Mouse (Mus musculus): ENCODE results near the gene Tppp2. TPM values are rescaled to one million over a fixed set of nuclear protein-coding genes. Genes with fewer than 3 reads are reported as not detected.
A peak's percentile ranks its signal among the peaks of the same experiment; 100 is the strongest.

The Tppp2 gene
- polyA plus RNA-seq (2016; fragmentation: Nextera tagmentation; extraction: Ambion mirVana): not detected in 2 replicates

- 74% methylated on average over 4 of the region's 4 CpGs for WGBS (ENCODE audit: insufficient replicate concordance)
Observed at GRCm38 (mm10) chr14:51918125-51918524, at the start of gene Tppp2. Tppp2 (plus strand) TSS chr14:51918425.

GRCm38 (mm10) chr14:51870756-51871155 lies 47.5 kb upstream of the Tppp2 start:
- H3K36me3 ChIP-seq: no peaks in the 10 kb centered on the region
- H3K4me1 ChIP-seq: no peaks in the 10 kb centered on the region
- no peak overlapping the region for H3K4me2 ChIP-seq
- no peaks in the 10 kb centered on the region for H3K9me3 ChIP-seq (replicated peaks)
- H3K27me3 ChIP-seq (replicated peaks): no peaks in the 10 kb centered on the region; the same call in 1 of the 2 replicates
- 52% methylated on average over 2 of the region's 2 CpGs for WGBS (ENCODE audit: insufficient replicate concordance)
- H3K9ac ChIP-seq: no peak overlapping the region
- H3K4me3 ChIP-seq: no peak overlapping the region
- no peak for ATAC-seq
- no peak overlapping the region for H3K27ac ChIP-seq

More at GRCm38 (mm10) chr14:51918125-51918524, at the start of gene Tppp2:
- Histone ChIP-seq H3K27me3 (replicated peaks) (peaks cover 39% of the 10 kb centered on the region), H3K9me3 (replicated peaks) (no peaks in the 10 kb centered on the region), H3K27ac (no peak within 1 kb of the TSS), H3K4me1 (peaks cover 19% of the 10 kb centered on the region), H3K4me3 (no peak within 1 kb of the TSS), H3K9ac (no peak within 1 kb of the TSS), H3K4me2 (no peak within 1 kb of the TSS), H3K36me3 (no peaks in the 10 kb centered on the region)
- no peak for ATAC-seq

GRCm38 (mm10) chr14:51871741-51872140 lies 46.5 kb upstream of the Tppp2 start:
- Histone ChIP-seq H3K36me3 (no peaks in the 10 kb centered on the region), H3K4me3 (no peak overlapping the region), H3K27ac (no peak overlapping the region), H3K9me3 (replicated peaks) (no peaks in the 10 kb centered on the region), H3K27me3 (replicated peaks) (peaks cover 4% of the 10 kb centered on the region; the same call in 1 of the 2 replicates), H3K4me1 (no peaks in the 10 kb centered on the region), H3K9ac (no peak overlapping the region), H3K4me2 (no peak overlapping the region)
- WGBS (ENCODE audit: insufficient replicate concordance): 66% methylated on average over 9 of the region's 9 CpGs
- no peak for ATAC-seq

GRCm38 (mm10) chr14:51877517-51877916 lies 40.7 kb upstream of the Tppp2 start:
- no peak overlapping the region for H3K27ac ChIP-seq
- ATAC-seq: no peak
- no peaks in the 10 kb centered on the region for H3K9me3 ChIP-seq (replicated peaks)
- H3K4me1 ChIP-seq: no peaks in the 10 kb centered on the region
- no peak overlapping the region for H3K4me2 ChIP-seq
- no peak overlapping the region for H3K9ac ChIP-seq
- peaks cover 4% of the 10 kb centered on the region; the same call in 1 of the 2 replicates for H3K27me3 ChIP-seq (replicated peaks)
- 68% methylated on average over 3 of the region's 3 CpGs for WGBS (ENCODE audit: insufficient replicate concordance)
- no peak overlapping the region for H3K4me3 ChIP-seq
- no peaks in the 10 kb centered on the region for H3K36me3 ChIP-seq

- H3K27me3 ChIP-seq (replicated peaks): no peaks in the 10 kb centered on the region; the same call in 1 of the 2 replicates
- H3K9me3 ChIP-seq (replicated peaks): no peaks in the 10 kb centered on the region
- H3K36me3 ChIP-seq: peaks cover 20% of the 10 kb centered on the region
- H3K4me2 ChIP-seq: peak overlapping the region; percentile 90
- no peak for ATAC-seq
- peaks cover 21% of the 10 kb centered on the region for H3K4me1 ChIP-seq
- H3K4me3 ChIP-seq: peak overlapping the region; percentile 83
- 2% methylated on average over 4 of the region's 4 CpGs for WGBS (ENCODE audit: insufficient replicate concordance)
- peak overlapping the region; percentile 69; the same call in 1 of the 2 replicates for H3K27ac ChIP-seq
- H3K9ac ChIP-seq: peak overlapping the region; percentile 72; the same call in 1 of the 2 replicates
Observed at GRCm38 (mm10) chr14:51883527-51884030, 34.6 kb upstream of the Tppp2 start.

- peak; percentile 4 for ATAC-seq
Observed at GRCm38 (mm10) chr14:51884031-51884544, 34.1 kb upstream of the Tppp2 start.

GRCm38 (mm10) chr14:51884598-51885331 lies 33.5 kb upstream of the Tppp2 start, which contains the start of gene Mettl17:
Mettl17 (plus strand) TSS chr14:51884842.
- WGBS (ENCODE audit: insufficient replicate concordance): under 1% methylated on average over 43 of the region's 43 CpGs
- peak; percentile 97 for ATAC-seq
- H3K4me3 ChIP-seq: peak within 1 kb of the TSS; percentile 83
- H3K27me3 ChIP-seq (replicated peaks): no peaks in the 10 kb centered on the region
- H3K4me2 ChIP-seq: peak within 1 kb of the TSS; percentile 90
- no peaks in the 10 kb centered on the region for H3K9me3 ChIP-seq (replicated peaks)
- H3K27ac ChIP-seq: peak within 1 kb of the TSS; percentile 72
- peaks cover 21% of the 10 kb centered on the region for H3K4me1 ChIP-seq
- H3K9ac ChIP-seq: peak within 1 kb of the TSS; percentile 72
- H3K36me3 ChIP-seq: peaks cover 32% of the 10 kb centered on the region

More at GRCm38 (mm10) chr14:51884031-51884544, 34.1 kb upstream of the Tppp2 start:
- H3K27ac ChIP-seq: peak overlapping the region; percentile 69
- H3K36me3 ChIP-seq: peaks cover 25% of the 10 kb centered on the region
- no peaks in the 10 kb centered on the region for H3K9me3 ChIP-seq (replicated peaks)
- H3K4me1 ChIP-seq: peaks cover 21% of the 10 kb centered on the region
- peak overlapping the region; percentile 72 for H3K9ac ChIP-seq
- H3K27me3 ChIP-seq (replicated peaks): no peaks in the 10 kb centered on the region; the same call in 1 of the 2 replicates
- 2% methylated on average over 14 of the region's 14 CpGs for WGBS (ENCODE audit: insufficient replicate concordance)
- H3K4me2 ChIP-seq: peak overlapping the region; percentile 90
- peak overlapping the region; percentile 83 for H3K4me3 ChIP-seq

GRCm38 (mm10) chr14:51886051-51886450 lies 32.2 kb upstream of the Tppp2 start:
- H3K4me2 ChIP-seq: peak overlapping the region; percentile 90
- 77% methylated on average over 6 of the region's 6 CpGs for WGBS (ENCODE audit: insufficient replicate concordance)

GRCm38 (mm10) chr14:51889833-51890232 lies 28.4 kb upstream of the Tppp2 start:
- Histone ChIP-seq H3K9ac (no peak overlapping the region), H3K27me3 (replicated peaks) (peaks cover 3% of the 10 kb centered on the region), H3K4me3 (no peak overlapping the region), H3K9me3 (replicated peaks) (no peaks in the 10 kb centered on the region), H3K27ac (no peak overlapping the region), H3K4me1 (peaks cover 32% of the 10 kb centered on the region), H3K4me2 (no peak overlapping the region), H3K36me3 (peaks cover 58% of the 10 kb centered on the region)
- 79% methylated on average over 6 of the region's 6 CpGs for WGBS (ENCODE audit: insufficient replicate concordance)
- no peak for ATAC-seq

More at GRCm38 (mm10) chr14:51886051-51886450, 32.2 kb upstream of the Tppp2 start:
- Histone ChIP-seq H3K27ac (no peak overlapping the region), H3K4me3 (no peak overlapping the region), H3K27me3 (replicated peaks) (no peaks in the 10 kb centered on the region), H3K36me3 (peaks cover 44% of the 10 kb centered on the region), H3K9me3 (replicated peaks) (no peaks in the 10 kb centered on the region), H3K4me1 (peaks cover 21% of the 10 kb centered on the region), H3K9ac (no peak overlapping the region)
- no peak for ATAC-seq

GRCm38 (mm10) chr14:51892191-51892939 lies 25.9 kb upstream of the Tppp2 start, which contains the start of gene Slc39a2:
Slc39a2 (plus strand) TSS chr14:51892889.
- WGBS (ENCODE audit: insufficient replicate concordance): 82% methylated on average over 9 of the region's 9 CpGs
- H3K4me1 ChIP-seq: peaks cover 30% of the 10 kb centered on the region
- no peak within 1 kb of the TSS for H3K27ac ChIP-seq
- peaks cover 50% of the 10 kb centered on the region for H3K36me3 ChIP-seq
- H3K4me3 ChIP-seq: no peak within 1 kb of the TSS
- H3K27me3 ChIP-seq (replicated peaks): peaks cover 7% of the 10 kb centered on the region
- no peak for ATAC-seq
- H3K9me3 ChIP-seq (replicated peaks): no peaks in the 10 kb centered on the region
- no peak within 1 kb of the TSS for H3K9ac ChIP-seq
- 0 out of 2 replicates have a peak within 1 kb of the TSS, but pooled peaks have one; percentile 12 for H3K4me2 ChIP-seq

GRCm38 (mm10) chr14:51893094-51893794 lies 25.0 kb upstream of the Tppp2 start:
- Histone ChIP-seq H3K4me3 (no peak overlapping the region), H3K9ac (no peak overlapping the region), H3K4me1 (peaks cover 30% of the 10 kb centered on the region), H3K27me3 (replicated peaks) (peaks cover 7% of the 10 kb centered on the region), H3K4me2 (0 out of 2 replicates have a peak overlapping the region, but pooled peaks have one; percentile 12), H3K36me3 (peaks cover 41% of the 10 kb centered on the region), H3K9me3 (replicated peaks) (no peaks in the 10 kb centered on the region), H3K27ac (no peak overlapping the region)
- 35% methylated on average over 10 of the region's 10 CpGs for WGBS (ENCODE audit: insufficient replicate concordance)
- ATAC-seq: peak; percentile 44

Measured in liver, embryonic 12.5 days (tissue).